Mouse (Mus musculus) brain, adult 2 months (tissue): Measurements from ENCODE around the gene Nap1l1.
"Not testable (repeated sequence)": the region's sequence is repeated elsewhere in the genome, so short reads cannot be mapped to it uniquely, and the experiment has no call there.

Source experiments
- DNase-seq: peaks from one replicate; pipeline ENCODE4 v3.0.0; 2011; ENCODE audit warnings: low read depth, low spot score

Gene Nap1l1

GRCm38 (mm10) chr10:111472686-111473510 is at the start of gene Nap1l1:
TSS of gene Nap1l1 (plus strand) at chr10:111473223.
- DNase-seq, result peak; percentile 99

GRCm38 (mm10) chr10:111426491-111426890 is 46.5 kb upstream of the Nap1l1 start:
- DNase-seq, result no peak

- no peak for DNase-seq
These were observed 39.5 kb upstream of the Nap1l1 start for GRCm38 (mm10) chr10:111433502-111433901.

- DNase-seq, result no peak
These were observed 32.0 kb upstream of the Nap1l1 start for GRCm38 (mm10) chr10:111441034-111441440.

- no peak for DNase-seq
These were observed 28.8 kb upstream of the Nap1l1 start for GRCm38 (mm10) chr10:111444199-111444598.

- DNase-seq, result peak; percentile 37
These were observed 26.9 kb upstream of the Nap1l1 start for GRCm38 (mm10) chr10:111445939-111446671.

- DNase-seq, result not testable (repeated sequence)
These were observed 26.4 kb upstream of the Nap1l1 start for GRCm38 (mm10) chr10:111446672-111447008.

- not testable (repeated sequence) for DNase-seq
These were observed 23.4 kb upstream of the Nap1l1 start for GRCm38 (mm10) chr10:111449662-111450061.

GRCm38 (mm10) chr10:111451683-111452322 is 21.2 kb upstream of the Nap1l1 start:
- DNase-seq, result no peak

- no peak for DNase-seq
These were observed 20.6 kb upstream of the Nap1l1 start for GRCm38 (mm10) chr10:111452426-111452825.

GRCm38 (mm10) chr10:111454698-111455308 is 18.2 kb upstream of the Nap1l1 start:
- no peak for DNase-seq

- no peak for DNase-seq
These were observed 14.9 kb upstream of the Nap1l1 start for GRCm38 (mm10) chr10:111458088-111458487.

- no peak for DNase-seq
These were observed 14.0 kb upstream of the Nap1l1 start for GRCm38 (mm10) chr10:111459040-111459439.

GRCm38 (mm10) chr10:111459874-111460273 is 13.1 kb upstream of the Nap1l1 start:
- no peak for DNase-seq

- peak; percentile 54 for DNase-seq
These were observed 12.6 kb upstream of the Nap1l1 start for GRCm38 (mm10) chr10:111460381-111460780.

- DNase-seq, result no peak
These were observed 8.2 kb upstream of the Nap1l1 start for GRCm38 (mm10) chr10:111464833-111465232.

GRCm38 (mm10) chr10:111465409-111465808 is 7.6 kb upstream of the Nap1l1 start:
- DNase-seq, result no peak

- DNase-seq, result no peak
These were observed 1.9 kb upstream of the Nap1l1 start for GRCm38 (mm10) chr10:111471166-111471565.

- peak; percentile 33 for DNase-seq
These were observed 718 bp downstream of the Nap1l1 start for GRCm38 (mm10) chr10:111473511-111474371.

- no peak for DNase-seq
These were observed 3.3 kb downstream of the Nap1l1 start for GRCm38 (mm10) chr10:111476301-111476700.

- DNase-seq, result no peak
These were observed 4.0 kb downstream of the Nap1l1 start for GRCm38 (mm10) chr10:111476989-111477510.
